Mouse (Mus musculus) liver, embryonic 15.5 days (tissue): Measurements from ENCODE around the gene Psmb4. TPM values are rescaled to one million over a fixed set of nuclear protein-coding genes. Genes with fewer than 3 reads are reported as not detected.

ENCODE experiments used
- ATAC-seq: fragments of 200-750 bp; cut with Nextera tagmentation; 2 replicates; pipeline ENCODE4 v1.8.0; 2017; ENCODE audit warnings: moderate number of reproducible peaks, mild to moderate bottlenecking, moderate library complexity; ENCODE audit not compliant: insufficient read depth
- H3K27ac ChIP-seq: fragments of 300-500 bp; sonication (generic); replicated peaks from 2 replicates; pipeline ENCODE4 v1.5.1; 2015; ENCODE audit warnings: mild to moderate bottlenecking, inconsistent platforms
- H3K27me3 ChIP-seq: fragments of 300-500 bp; sonication (generic); 2 replicates; pipeline ENCODE4 v1.6.1; 2015; ENCODE audit warnings: mild to moderate bottlenecking, inconsistent platforms
- H3K36me3 ChIP-seq: fragments of 300-500 bp; sonication (generic); replicated peaks from 2 replicates; pipeline ENCODE4 v1.6.1; 2015; ENCODE audit warnings: moderate library complexity, mild to moderate bottlenecking, inconsistent platforms
- H3K4me1 ChIP-seq: fragments of 300-500 bp; sonication (generic); replicated peaks from 2 replicates; pipeline ENCODE4 v1.6.1; 2015; ENCODE audit warnings: inconsistent platforms
- H3K4me2 ChIP-seq: fragments of 300-500 bp; sonication (generic); 2 replicates; pipeline ENCODE4 v1.6.1; 2015; ENCODE audit warnings: moderate library complexity, mild to moderate bottlenecking, inconsistent platforms
- H3K4me3 ChIP-seq: fragments of 300-500 bp; sonication (generic); replicated peaks from 2 replicates; pipeline ENCODE4 v1.5.1; 2015; ENCODE audit warnings: mild to moderate bottlenecking, inconsistent platforms
- H3K9ac ChIP-seq: fragments of 300-500 bp; sonication (generic); 2 replicates; pipeline ENCODE4 v1.6.1; 2015; ENCODE audit warnings: moderate library complexity, mild to moderate bottlenecking, inconsistent platforms
- H3K9me3 ChIP-seq: fragments of 300-500 bp; sonication (generic); replicated peaks from 2 replicates; pipeline ENCODE4 v1.6.1; 2016; ENCODE audit warnings: inconsistent platforms
- WGBS: fragments of 180-500 bp; shearing (Covaris S2); methylation state at CpG from one replicate; pipeline ENCODE4 v1.1.7; 2015; ENCODE audit warnings: mixed read lengths; ENCODE audit not compliant: insufficient replicate concordance; 5-methylcytosine and 5-hydroxymethylcytosine counted together
- polyA plus RNA-seq: library from polyadenylated mRNA; unstranded; fragments of >200 nt; fragmentation: Nextera tagmentation; extraction: Ambion mirVana; gene quantifications from 2 replicates; pipeline ENCODE4 v1.2.1, GENCODE M21; 2015

The Psmb4 gene
- polyA plus RNA-seq, 1 experiment from 2014 or later, result 166 TPM

DNA sequence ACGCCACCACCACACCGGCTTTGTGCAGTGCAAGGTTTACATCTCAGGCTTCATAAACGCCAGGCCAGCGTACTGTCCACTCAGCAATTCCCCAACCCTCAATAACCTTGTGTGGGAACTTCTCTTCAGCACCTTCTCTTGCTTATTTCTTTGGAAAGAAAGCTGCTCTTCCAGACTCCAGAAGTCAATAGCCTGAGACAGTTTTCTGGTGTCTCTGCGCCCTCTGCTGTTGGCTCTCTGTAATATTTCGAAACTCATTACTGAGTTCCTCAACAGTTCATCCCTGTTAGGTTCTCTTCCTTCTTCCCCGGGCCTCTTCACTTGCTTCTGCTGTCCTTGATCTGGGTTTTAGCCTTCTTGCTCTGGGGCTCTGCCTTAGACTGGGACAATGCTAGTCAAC is 16.0 kb upstream of the Psmb4 start:
- H3K36me3 ChIP-seq, result no peaks in the 10 kb centered on the region

DNA sequence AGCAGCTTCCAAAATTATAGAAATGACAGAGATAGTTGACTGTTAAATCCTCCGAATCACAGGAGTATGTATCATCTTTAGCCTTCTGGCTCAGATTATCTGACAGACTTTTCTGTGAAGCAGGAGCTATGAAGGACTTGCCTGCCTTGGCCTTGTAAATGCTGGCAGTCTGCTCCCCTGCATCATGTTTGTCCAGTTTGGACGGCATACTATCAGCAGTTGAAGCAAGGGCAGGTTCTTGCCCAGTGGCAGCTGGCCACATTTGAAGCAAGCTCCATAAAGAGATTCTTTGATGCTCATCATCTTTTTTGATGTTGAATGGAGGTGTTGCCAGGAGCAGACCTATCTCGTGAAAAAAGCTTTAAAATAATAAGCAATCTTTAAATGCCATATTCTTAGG is 7.3 kb upstream of the Psmb4 start:
- no peak overlapping the region for H3K27ac ChIP-seq
- no peaks in the 10 kb centered on the region for H3K4me1 ChIP-seq
- no peaks in the 10 kb centered on the region for H3K36me3 ChIP-seq
- H3K4me3 ChIP-seq, result no peak overlapping the region
- H3K9ac ChIP-seq, result no peak overlapping the region
- no peaks in the 10 kb centered on the region for H3K9me3 ChIP-seq
- ATAC-seq, result no peak
- no peak overlapping the region for H3K4me2 ChIP-seq
- WGBS, result 52% methylated on average over 3 of the region's 3 CpGs
- H3K27me3 ChIP-seq, result peaks cover 24% of the 10 kb centered on the region

More for the DNA sequence above, 16.0 kb upstream of the Psmb4 start:
- 22% methylated on average over 7 of the region's 7 CpGs for WGBS
- H3K9me3 ChIP-seq, result no peaks in the 10 kb centered on the region
- peaks cover 16% of the 10 kb centered on the region for H3K4me1 ChIP-seq
- peaks cover 3% of the 10 kb centered on the region; the same call in 1 of the 2 replicates for H3K27me3 ChIP-seq
- H3K4me2 ChIP-seq, result no peak overlapping the region
- no peak for ATAC-seq
- H3K9ac ChIP-seq, result no peak overlapping the region
- no peak overlapping the region for H3K4me3 ChIP-seq
- H3K27ac ChIP-seq, result no peak overlapping the region

DNA sequence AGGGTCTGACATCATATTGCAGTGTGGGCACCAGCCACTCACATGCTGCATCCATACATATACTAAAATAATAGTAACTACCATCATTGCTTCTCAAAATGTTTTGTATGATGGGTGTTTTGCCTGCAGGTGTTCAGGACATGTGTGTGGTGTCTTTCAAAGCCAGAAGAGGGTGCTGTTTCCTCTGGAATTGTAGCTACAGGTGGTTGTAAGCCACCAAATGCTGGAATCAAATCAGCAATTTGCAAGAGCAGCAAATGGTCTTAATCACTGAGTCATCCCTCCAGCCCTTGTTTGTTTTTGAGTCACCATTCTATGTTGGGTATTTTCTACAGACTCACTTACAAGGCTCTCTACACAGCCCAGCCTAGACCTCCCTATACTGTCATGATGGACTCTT is 1.8 kb upstream of the Psmb4 start:
- Histone ChIP-seq H3K27ac (no peak overlapping the region), H3K4me2 (no peak overlapping the region), H3K4me1 (peaks cover 23% of the 10 kb centered on the region), H3K9me3 (no peaks in the 10 kb centered on the region), H3K27me3 (no peaks in the 10 kb centered on the region), H3K36me3 (peaks cover 19% of the 10 kb centered on the region), H3K9ac (no peak overlapping the region), H3K4me3 (no peak overlapping the region)
- ATAC-seq, result no peak

DNA sequence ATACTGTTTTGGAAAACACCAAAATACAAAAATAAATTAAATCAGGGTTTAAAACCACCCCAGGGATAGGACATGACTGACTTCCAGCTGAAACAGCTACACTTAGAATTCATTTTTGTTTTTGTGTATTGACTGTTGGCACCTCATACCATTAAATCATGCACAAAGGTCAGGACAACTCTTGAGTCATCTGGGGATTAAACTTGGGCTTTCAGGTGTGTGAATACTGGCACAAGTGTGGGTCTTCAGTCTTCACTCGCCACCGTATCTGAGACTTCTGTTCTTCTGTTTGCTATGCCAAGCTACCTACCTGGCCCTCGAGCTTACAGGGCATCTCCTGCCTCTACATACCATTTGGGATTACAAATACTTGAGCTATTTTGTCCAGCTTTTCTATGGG is 4.2 kb downstream of the Psmb4 start:
- no peaks in the 10 kb centered on the region for H3K27me3 ChIP-seq
- H3K9me3 ChIP-seq, result no peaks in the 10 kb centered on the region
- no peak overlapping the region for H3K9ac ChIP-seq
- 86% methylated on average over 3 of the region's 3 CpGs for WGBS
- H3K27ac ChIP-seq, result no peak overlapping the region
- peaks cover 78% of the 10 kb centered on the region for H3K36me3 ChIP-seq
- H3K4me1 ChIP-seq, result peaks cover 23% of the 10 kb centered on the region
- no peak for ATAC-seq
- H3K4me3 ChIP-seq, result no peak overlapping the region
- H3K4me2 ChIP-seq, result no peak overlapping the region

DNA sequence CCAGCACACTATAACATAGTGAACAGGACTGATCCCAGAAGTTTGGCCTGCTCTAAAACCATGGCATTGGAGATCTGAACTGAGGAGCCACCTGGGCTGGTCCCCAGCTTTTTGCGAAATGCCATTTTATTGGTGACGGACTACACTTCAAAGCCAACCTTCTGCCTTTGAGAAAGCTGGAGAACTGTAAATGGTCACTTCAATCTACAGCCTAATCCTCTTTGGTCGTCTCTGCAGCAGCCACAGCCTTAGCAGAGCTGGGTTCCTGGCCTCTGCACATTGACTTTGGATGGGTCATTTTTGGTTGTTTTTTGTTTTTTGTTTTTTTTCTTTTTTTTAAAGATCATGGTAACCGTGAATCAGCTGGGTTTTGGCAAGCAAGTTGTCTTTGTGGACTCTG is 4.9 kb downstream of the Psmb4 start:
- Histone ChIP-seq H3K36me3 (peaks cover 85% of the 10 kb centered on the region), H3K9me3 (no peaks in the 10 kb centered on the region), H3K4me1 (peaks cover 16% of the 10 kb centered on the region), H3K4me3 (no peak overlapping the region), H3K27me3 (no peaks in the 10 kb centered on the region), H3K27ac (no peak overlapping the region), H3K4me2 (no peak overlapping the region), H3K9ac (no peak overlapping the region)
- WGBS, result 73% methylated on average over 4 of the region's 4 CpGs
- ATAC-seq, result no peak

DNA sequence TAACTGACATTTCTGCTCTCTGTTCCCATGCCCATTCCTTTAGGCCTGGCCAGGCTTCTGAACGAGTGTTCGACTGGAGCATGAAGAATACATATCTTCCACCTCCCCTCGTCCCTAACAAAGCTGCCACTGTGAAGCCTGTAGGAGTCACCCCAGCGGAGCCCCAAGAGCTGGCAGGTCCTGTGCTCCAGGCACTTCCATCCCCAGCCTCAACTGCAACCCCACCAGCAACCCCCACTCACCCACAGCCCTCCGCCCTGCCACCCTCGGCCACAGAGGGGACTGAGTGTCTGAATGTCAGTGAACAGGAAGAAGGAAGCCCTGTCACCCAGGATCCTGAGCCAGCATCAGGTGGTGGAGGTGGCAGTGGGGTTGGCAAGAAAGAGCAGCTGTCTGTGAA is 8.1 kb downstream of the Psmb4 start:
- Histone ChIP-seq H3K4me3 (no peak overlapping the region), H3K9ac (no peak overlapping the region), H3K36me3 (peaks cover 97% of the 10 kb centered on the region), H3K9me3 (no peaks in the 10 kb centered on the region), H3K27me3 (no peaks in the 10 kb centered on the region), H3K4me1 (no peaks in the 10 kb centered on the region), H3K27ac (no peak overlapping the region), H3K4me2 (no peak overlapping the region)
- WGBS, result 81% methylated on average over 6 of the region's 6 CpGs
- ATAC-seq, result no peak

DNA sequence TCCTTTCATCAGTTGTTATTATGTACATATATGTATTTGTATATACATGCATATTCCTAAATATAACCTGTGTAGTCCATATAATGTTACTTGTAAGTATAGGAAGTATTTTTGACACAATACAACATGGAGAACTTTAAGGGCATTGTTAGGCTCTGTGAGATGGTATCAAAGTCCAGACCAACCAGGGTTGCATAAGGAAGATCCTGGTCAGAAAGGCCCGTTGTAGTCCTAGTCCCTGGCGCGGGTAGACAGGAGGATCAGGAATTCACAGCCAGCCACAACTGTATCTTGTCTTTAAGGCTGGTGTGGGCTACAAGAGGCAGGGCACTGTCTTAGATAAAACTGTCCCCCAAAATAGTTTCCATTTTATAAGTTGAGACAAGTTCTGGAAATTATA is 17.8 kb downstream of the Psmb4 start:
- Histone ChIP-seq H3K4me2 (no peak overlapping the region), H3K9ac (no peak overlapping the region)

DNA sequence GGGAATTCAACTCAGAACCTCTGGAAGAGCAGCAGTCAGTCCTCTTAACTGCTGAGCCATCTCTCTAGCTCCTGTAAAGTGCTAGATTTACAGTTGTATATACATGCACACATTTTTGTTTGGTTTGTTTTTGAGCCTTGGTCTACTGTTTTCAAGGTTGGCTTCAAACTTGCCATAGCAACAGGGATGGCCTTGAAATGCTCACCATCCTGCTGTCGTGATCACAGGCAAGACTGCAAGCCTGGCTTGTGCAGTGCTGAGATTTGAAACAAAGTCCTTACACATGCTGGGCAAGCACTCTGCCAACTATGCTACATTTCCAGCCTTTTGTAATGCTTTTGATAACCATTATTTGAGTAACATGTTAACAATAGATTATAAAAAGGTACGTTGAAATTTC is 27.3 kb downstream of the Psmb4 start:
- H3K36me3 ChIP-seq, result peaks cover 81% of the 10 kb centered on the region
- no peak overlapping the region for H3K27ac ChIP-seq
- H3K4me1 ChIP-seq, result no peaks in the 10 kb centered on the region
- 67% methylated on average over 2 of the region's 2 CpGs for WGBS
- H3K27me3 ChIP-seq, result no peaks in the 10 kb centered on the region
- no peak for ATAC-seq
- no peak overlapping the region for H3K4me2 ChIP-seq
- no peaks in the 10 kb centered on the region for H3K9me3 ChIP-seq
- no peak overlapping the region for H3K9ac ChIP-seq
- no peak overlapping the region for H3K4me3 ChIP-seq

More for the DNA sequence above, 17.8 kb downstream of the Psmb4 start:
- no peaks in the 10 kb centered on the region for H3K4me1 ChIP-seq
- peaks cover 67% of the 10 kb centered on the region for H3K36me3 ChIP-seq
- H3K27ac ChIP-seq, result no peak overlapping the region
- no peak overlapping the region for H3K4me3 ChIP-seq
- 72% methylated on average over 3 of the region's 3 CpGs for WGBS
- no peaks in the 10 kb centered on the region for H3K9me3 ChIP-seq
- no peaks in the 10 kb centered on the region for H3K27me3 ChIP-seq
- ATAC-seq, result no peak

DNA sequence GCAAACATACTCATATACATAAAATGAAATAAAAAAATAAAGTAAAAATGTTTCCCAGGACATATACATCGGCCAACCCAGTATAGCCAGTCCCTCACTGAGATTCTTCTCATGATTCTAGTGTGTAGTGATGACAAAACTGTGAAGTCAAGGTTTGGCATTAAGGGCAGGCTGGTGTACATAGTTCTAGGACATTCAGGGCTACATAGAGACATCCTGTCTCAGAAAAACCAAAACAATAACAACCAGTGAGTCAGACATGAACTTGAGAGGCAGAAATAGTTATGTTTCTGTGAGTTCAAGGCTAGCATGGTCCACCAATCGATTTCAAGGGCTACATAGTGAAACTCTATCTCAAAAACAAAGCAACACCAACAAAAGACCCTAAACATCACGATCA is 34.5 kb downstream of the Psmb4 start:
- no peak overlapping the region for H3K9ac ChIP-seq
- no peak for ATAC-seq
- no peak overlapping the region for H3K4me2 ChIP-seq
- peaks cover 27% of the 10 kb centered on the region for H3K36me3 ChIP-seq
- no peaks in the 10 kb centered on the region for H3K27me3 ChIP-seq
- H3K27ac ChIP-seq, result no peak overlapping the region
- WGBS, result 73% methylated on average over 3 of the region's 3 CpGs
- peaks cover 17% of the 10 kb centered on the region; the same call in 1 of the 2 replicates for H3K4me1 ChIP-seq
- no peak overlapping the region for H3K4me3 ChIP-seq
- H3K9me3 ChIP-seq, result no peaks in the 10 kb centered on the region

DNA sequence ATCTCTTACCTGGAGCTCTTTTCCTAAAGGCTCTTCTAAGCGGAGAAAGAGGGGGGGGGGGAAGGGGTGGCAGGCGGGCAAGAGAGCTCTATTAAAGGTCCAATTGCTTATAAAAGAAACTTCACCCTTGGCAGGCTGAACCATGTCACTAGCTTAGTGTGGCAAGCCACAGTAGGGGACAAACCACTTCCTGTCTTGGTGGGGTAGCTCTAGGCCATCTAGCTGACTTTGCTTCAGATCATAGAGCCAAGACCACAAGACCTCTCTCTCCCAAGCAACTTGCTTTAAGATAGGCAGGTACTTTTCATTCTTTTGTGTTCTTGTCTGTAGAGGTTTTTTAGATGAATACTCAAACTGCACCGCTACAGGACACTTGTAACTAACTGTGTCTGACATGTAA is 35.0 kb downstream of the Psmb4 start:
- Histone ChIP-seq H3K9me3 (no peaks in the 10 kb centered on the region), H3K4me2 (no peak overlapping the region), H3K36me3 (peaks cover 24% of the 10 kb centered on the region), H3K4me1 (peaks cover 19% of the 10 kb centered on the region; the same call in 1 of the 2 replicates), H3K4me3 (no peak overlapping the region), H3K27ac (no peak overlapping the region), H3K9ac (no peak overlapping the region), H3K27me3 (no peaks in the 10 kb centered on the region)
- 26% methylated on average over 3 of the region's 3 CpGs for WGBS
- ATAC-seq, result no peak

DNA sequence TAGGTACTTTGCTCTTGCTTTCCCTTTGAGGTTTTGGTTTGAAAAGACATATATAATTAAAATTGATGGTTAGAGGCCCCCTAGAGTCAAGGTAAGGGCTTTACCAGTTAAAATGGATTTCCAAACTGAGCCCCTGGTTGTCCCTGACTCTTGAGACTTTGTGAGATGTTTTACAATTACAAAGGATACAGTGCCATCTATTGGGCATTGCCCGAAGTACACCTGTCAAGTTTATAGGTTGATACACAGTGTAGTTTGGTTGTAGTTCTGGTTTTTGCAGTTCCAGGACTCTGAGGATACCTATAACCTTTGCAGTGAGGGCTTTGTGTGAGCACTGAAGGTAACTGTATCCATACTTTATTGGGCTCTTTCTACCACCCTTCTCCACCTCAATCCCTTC is 37.4 kb downstream of the Psmb4 start:
- H3K9ac ChIP-seq, result no peak overlapping the region
- H3K4me3 ChIP-seq, result no peak overlapping the region
- no peak overlapping the region for H3K27ac ChIP-seq
- peaks cover 3% of the 10 kb centered on the region for H3K36me3 ChIP-seq
- H3K4me2 ChIP-seq, result no peak overlapping the region
- H3K4me1 ChIP-seq, result peaks cover 24% of the 10 kb centered on the region; the same call in 1 of the 2 replicates
- ATAC-seq, result no peak
- no peaks in the 10 kb centered on the region for H3K27me3 ChIP-seq
- H3K9me3 ChIP-seq, result no peaks in the 10 kb centered on the region
- 2% methylated on average over 1 of the region's 1 CpGs for WGBS

DNA sequence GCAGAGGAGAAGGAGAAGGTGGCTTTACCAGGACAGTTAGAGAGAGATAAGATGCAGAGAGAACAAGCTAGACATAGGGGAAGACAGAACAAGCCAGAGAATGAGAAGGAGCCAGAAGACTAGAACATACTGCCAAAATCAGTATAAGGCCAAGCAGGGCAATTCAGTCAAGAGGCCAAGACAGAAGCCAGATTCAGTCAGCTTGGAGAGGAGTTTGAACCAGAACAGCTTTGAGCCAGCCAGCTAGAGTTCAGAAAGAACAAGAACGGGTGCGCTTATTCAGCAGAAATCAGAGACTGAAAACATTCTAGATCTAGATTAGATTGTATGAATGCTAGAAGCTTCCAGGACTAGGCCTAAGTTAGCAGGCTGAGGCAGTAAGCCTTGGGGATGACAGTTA is 39.4 kb downstream of the Psmb4 start:
- Histone ChIP-seq H3K9me3 (no peaks in the 10 kb centered on the region), H3K4me2 (no peak overlapping the region), H3K27ac (no peak overlapping the region), H3K9ac (no peak overlapping the region), H3K36me3 (no peaks in the 10 kb centered on the region), H3K4me1 (peaks cover 23% of the 10 kb centered on the region; the same call in 1 of the 2 replicates), H3K4me3 (no peak overlapping the region), H3K27me3 (no peaks in the 10 kb centered on the region)
- 73% methylated on average over 2 of the region's 2 CpGs for WGBS
- ATAC-seq, result no peak
